ENCODE assay signal across 22 mouse cellular contexts in genomic region chr8:74963983-74964382, GRCm38 (mm10).
"Had no signal": no experiment of that assay in that cellular context is flagged by ENCODE, and none has a peak within 500 bp of the region (broad histone marks: within the 10 kb centered on the region; RNA-seq: fewer than 3 reads in every experiment).

No protein-coding gene starts in this region.

- H3K27me3 ChIP-seq: heart, embryonic 12.5 days; intestine, embryonic 15.5 days; kidney, embryonic 15.5 days; limb, embryonic 13.5 days; limb, embryonic 15.5 days; liver, embryonic 12.5 days had no signal

- ATAC-seq: hindbrain, postnatal 0 days; intestine, embryonic 15.5 days; liver, embryonic 12.5 days had no signal

- H3K9ac ChIP-seq: heart, embryonic 12.5 days; intestine, embryonic 15.5 days; kidney, embryonic 15.5 days; limb, embryonic 13.5 days; limb, embryonic 15.5 days; liver, embryonic 12.5 days; liver, embryonic 14.5 days had no signal

- H3K4me1 ChIP-seq: heart, embryonic 12.5 days; intestine, embryonic 15.5 days; kidney, embryonic 15.5 days; limb, embryonic 13.5 days; limb, embryonic 15.5 days; liver, embryonic 12.5 days had no signal

- H3K27ac ChIP-seq: heart, adult 2 months; hindbrain, postnatal 0 days; intestine, embryonic 15.5 days; kidney, embryonic 15.5 days; kidney, postnatal 0 days; limb, embryonic 13.5 days; limb, embryonic 15.5 days; liver, embryonic 12.5 days; liver, embryonic 14.5 days had no signal

- H3K4me3 ChIP-seq: heart, adult 2 months; heart, embryonic 12.5 days; intestine, embryonic 15.5 days; kidney, embryonic 15.5 days; limb, embryonic 13.5 days; limb, embryonic 15.5 days; liver, embryonic 12.5 days had no signal

- H3K36me3 ChIP-seq: heart, embryonic 12.5 days; intestine, embryonic 15.5 days; kidney, embryonic 15.5 days; limb, embryonic 13.5 days; limb, embryonic 15.5 days; liver, embryonic 12.5 days had no signal

- H3K9me3 ChIP-seq: heart, embryonic 12.5 days; intestine, embryonic 15.5 days; kidney, embryonic 15.5 days; limb, embryonic 13.5 days; limb, embryonic 15.5 days; liver, embryonic 12.5 days had no signal

- DNase-seq: gastrocnemius, postnatal 14 days; gastrocnemius, postnatal 36 days; heart, adult 2 months; heart, postnatal 14 days; heart, postnatal 36 days; kidney, adult 11 months; kidney, adult 2 months; kidney, adult 9 months; kidney, postnatal 14 days; kidney, postnatal 36 days; layer of hippocampus, adult 9-11 months; layer of hippocampus, postnatal 36 days; left cerebral cortex, postnatal 4 days had no signal

- H3K4me2 ChIP-seq: heart, embryonic 12.5 days; intestine, embryonic 15.5 days; kidney, embryonic 15.5 days; limb, embryonic 13.5 days; limb, embryonic 15.5 days; liver, embryonic 12.5 days had no signal
